Mouse (Mus musculus): Measurements from ENCODE around the gene Mtss1l. TPM values are rescaled to one million over a fixed set of nuclear protein-coding genes. Genes with fewer than 3 reads are reported as not detected.

Gene Mtss1l
- polyA plus RNA-seq, 1 experiment from 2014 or later: 6.4 TPM

DNA sequence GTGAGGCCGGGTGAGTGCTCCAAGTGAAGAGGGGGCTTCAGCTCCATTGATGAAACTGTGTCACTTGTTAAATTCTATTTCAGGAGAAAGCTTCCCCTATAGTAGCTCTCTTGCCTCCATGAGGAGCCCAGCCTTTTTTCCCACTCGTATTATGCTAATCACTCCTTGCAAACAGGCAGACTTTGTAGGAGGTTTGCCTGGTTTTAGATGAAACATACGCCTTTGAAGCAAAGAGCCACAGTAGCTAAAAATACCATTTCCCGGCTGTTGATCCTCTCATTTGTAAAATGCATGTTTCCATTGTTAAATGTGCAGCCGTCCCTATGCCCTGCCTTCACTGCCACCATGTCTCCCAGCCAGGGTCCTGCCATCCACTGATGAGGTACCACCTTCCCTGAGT is 23.7 kb upstream of the Mtss1l start:
- Histone ChIP-seq H3K4me1 (peaks cover 73% of the 10 kb centered on the region), H3K27me3 (ENCODE audit: insufficient read depth, poor library complexity, severe bottlenecking) (no peaks in the 10 kb centered on the region), H3K36me3 (peaks cover 14% of the 10 kb centered on the region), H3K4me3 (no peak overlapping the region), H3K9me3 (no peaks in the 10 kb centered on the region), H3K27ac (no peak overlapping the region)
- no peak for DNase-seq (ENCODE audit: low spot score)
- 85% methylated on average over 5 of the region's 5 CpGs for WGBS

GRCm38 (mm10) chr8:110698098-110698497 is 23.2 kb upstream of the Mtss1l start:
- Histone ChIP-seq H3K27ac (no peak overlapping the region), H3K9me3 (no peaks in the 10 kb centered on the region), H3K4me1 (peaks cover 78% of the 10 kb centered on the region), H3K4me3 (no peak overlapping the region), H3K36me3 (peaks cover 14% of the 10 kb centered on the region), H3K27me3 (ENCODE audit: insufficient read depth, poor library complexity, severe bottlenecking) (no peaks in the 10 kb centered on the region)
- WGBS: 64% methylated on average over 1 of the region's 1 CpGs
- no peak for DNase-seq (ENCODE audit: low spot score)

DNA sequence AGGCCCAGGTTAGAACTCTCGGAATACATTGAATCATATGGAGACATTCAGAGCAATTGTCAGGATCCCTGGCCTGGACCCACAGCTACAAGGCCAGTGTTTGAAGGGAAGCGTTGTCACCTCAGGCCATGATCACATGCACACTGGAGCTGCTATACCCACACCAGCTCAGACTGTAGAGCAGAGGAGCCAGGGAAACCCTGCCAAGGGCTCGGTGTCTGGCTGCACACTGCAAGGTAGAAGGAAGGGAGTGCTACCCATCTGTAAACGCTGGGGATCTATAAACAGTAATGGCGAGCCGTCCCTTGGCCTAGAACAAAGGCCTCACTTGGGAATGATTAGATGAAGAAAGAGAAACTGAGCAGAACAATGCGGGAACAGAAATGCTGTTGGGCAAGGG is 21.8 kb upstream of the Mtss1l start:
- H3K27me3 ChIP-seq (ENCODE audit: insufficient read depth, poor library complexity, severe bottlenecking): no peaks in the 10 kb centered on the region
- whole genome bisulfite sequencing: 84% methylated on average over 7 of the region's 7 CpGs

DNA sequence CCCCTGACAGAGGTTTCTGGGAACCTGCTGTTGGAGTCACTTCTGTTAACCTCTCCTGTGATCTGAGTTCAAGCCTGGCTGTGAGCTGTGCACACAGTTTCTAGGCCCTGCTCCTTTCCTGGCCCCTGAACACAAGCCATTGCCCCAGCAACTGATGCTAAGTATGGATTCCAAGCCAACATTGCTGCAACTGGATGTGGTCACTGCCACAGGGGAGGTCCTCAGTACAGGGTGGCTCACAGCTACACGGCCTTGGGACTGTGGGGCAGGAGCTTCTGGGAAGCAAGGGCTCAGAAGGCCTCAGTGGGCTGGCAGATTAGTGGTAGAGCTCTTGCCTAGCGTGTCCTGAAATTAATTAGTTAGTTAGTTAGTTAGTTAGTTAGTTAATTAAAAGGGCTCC is 20.7 kb upstream of the Mtss1l start:
- 81% methylated on average over 2 of the region's 2 CpGs for WGBS
- no peak for DNase-seq (ENCODE audit: low spot score)
- Histone ChIP-seq H3K4me3 (no peak overlapping the region), H3K27me3 (ENCODE audit: insufficient read depth, poor library complexity, severe bottlenecking) (no peaks in the 10 kb centered on the region), H3K27ac (peak overlapping the region; percentile 52; the same call in 1 of the 2 replicates), H3K9me3 (no peaks in the 10 kb centered on the region), H3K36me3 (peaks cover 14% of the 10 kb centered on the region), H3K4me1 (peaks cover 92% of the 10 kb centered on the region)

More for the DNA sequence above, 21.8 kb upstream of the Mtss1l start:
- no peak for DNase-seq (ENCODE audit: low spot score)
- no peaks in the 10 kb centered on the region for H3K9me3 ChIP-seq
- H3K4me1 ChIP-seq: peaks cover 87% of the 10 kb centered on the region
- peak overlapping the region; percentile 44; the same call in 1 of the 2 replicates for H3K27ac ChIP-seq
- peaks cover 14% of the 10 kb centered on the region for H3K36me3 ChIP-seq
- H3K4me3 ChIP-seq: no peak overlapping the region

GRCm38 (mm10) chr8:110702636-110703459 is 18.4 kb upstream of the Mtss1l start:
- H3K27me3 ChIP-seq (ENCODE audit: insufficient read depth, poor library complexity, severe bottlenecking): no peaks in the 10 kb centered on the region
- H3K4me1 ChIP-seq: peaks cover 84% of the 10 kb centered on the region
- WGBS: 58% methylated on average over 9 of the region's 9 CpGs
- H3K36me3 ChIP-seq: peaks cover 15% of the 10 kb centered on the region
- H3K27ac ChIP-seq: peak overlapping the region; percentile 73
- no peaks in the 10 kb centered on the region for H3K9me3 ChIP-seq
- H3K4me3 ChIP-seq: no peak overlapping the region
- DNase-seq (ENCODE audit: low spot score): no peak

- WGBS: 47% methylated on average over 9 of the region's 9 CpGs
- H3K9me3 ChIP-seq: no peaks in the 10 kb centered on the region
- peak overlapping the region; percentile 22; the same call in 1 of the 2 replicates for H3K4me3 ChIP-seq
- DNase-seq (ENCODE audit: low spot score): no peak
- H3K27ac ChIP-seq: peak overlapping the region; percentile 73
- H3K4me1 ChIP-seq: peaks cover 80% of the 10 kb centered on the region
- peaks cover 17% of the 10 kb centered on the region for H3K36me3 ChIP-seq
- no peaks in the 10 kb centered on the region for H3K27me3 ChIP-seq (ENCODE audit: insufficient read depth, poor library complexity, severe bottlenecking)
Observed at GRCm38 (mm10) chr8:110703460-110704061, 17.7 kb upstream of the Mtss1l start.

GRCm38 (mm10) chr8:110704103-110704502 is 17.2 kb upstream of the Mtss1l start:
- Histone ChIP-seq H3K27ac (peak overlapping the region; percentile 73), H3K4me1 (peaks cover 79% of the 10 kb centered on the region), H3K9me3 (no peaks in the 10 kb centered on the region), H3K27me3 (ENCODE audit: insufficient read depth, poor library complexity, severe bottlenecking) (no peaks in the 10 kb centered on the region), H3K4me3 (no peak overlapping the region), H3K36me3 (peaks cover 17% of the 10 kb centered on the region)
- no peak for DNase-seq (ENCODE audit: low spot score)
- 80% methylated on average over 3 of the region's 3 CpGs for WGBS

GRCm38 (mm10) chr8:110705391-110706287 is 15.6 kb upstream of the Mtss1l start:
- peaks cover 82% of the 10 kb centered on the region for H3K4me1 ChIP-seq
- H3K27me3 ChIP-seq (ENCODE audit: insufficient read depth, poor library complexity, severe bottlenecking): no peaks in the 10 kb centered on the region
- 50% methylated on average over 14 of the region's 14 CpGs for WGBS
- H3K36me3 ChIP-seq: peaks cover 16% of the 10 kb centered on the region
- no peak overlapping the region for H3K4me3 ChIP-seq
- H3K9me3 ChIP-seq: no peaks in the 10 kb centered on the region
- peak overlapping the region; percentile 73 for H3K27ac ChIP-seq
- no peak for DNase-seq (ENCODE audit: low spot score)

- Histone ChIP-seq H3K36me3 (peaks cover 14% of the 10 kb centered on the region), H3K4me3 (no peak overlapping the region), H3K4me1 (peaks cover 82% of the 10 kb centered on the region), H3K27ac (peak overlapping the region; percentile 67), H3K27me3 (ENCODE audit: insufficient read depth, poor library complexity, severe bottlenecking) (no peaks in the 10 kb centered on the region), H3K9me3 (no peaks in the 10 kb centered on the region)
- 90% methylated on average over 3 of the region's 3 CpGs for WGBS
- DNase-seq (ENCODE audit: low spot score): no peak
Observed at GRCm38 (mm10) chr8:110706288-110706870, 14.9 kb upstream of the Mtss1l start.

DNA sequence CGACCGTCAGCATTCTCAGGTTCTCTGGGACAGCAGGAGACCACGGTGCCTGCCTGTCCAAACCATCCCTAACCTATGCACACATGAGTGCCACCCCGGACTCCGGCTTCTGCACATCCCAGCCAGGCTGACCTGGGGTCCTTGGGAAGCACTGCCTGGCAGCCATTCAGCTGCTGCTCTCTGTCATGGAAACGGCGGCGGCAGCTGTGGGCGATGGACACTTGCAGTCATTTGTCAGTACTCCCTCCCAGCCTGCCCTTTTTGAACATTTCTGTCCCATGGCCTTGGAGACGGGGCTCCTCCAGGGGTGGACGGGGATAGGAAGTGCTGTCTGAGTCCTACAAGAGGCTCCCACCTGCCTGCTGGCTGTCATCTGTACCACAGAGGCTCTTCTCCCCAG is 12.8 kb upstream of the Mtss1l start:
- no peak overlapping the region for H3K4me3 ChIP-seq
- H3K4me1 ChIP-seq: peaks cover 82% of the 10 kb centered on the region
- H3K36me3 ChIP-seq: peaks cover 11% of the 10 kb centered on the region
- 85% methylated on average over 11 of the region's 11 CpGs for WGBS
- H3K9me3 ChIP-seq: no peaks in the 10 kb centered on the region
- H3K27me3 ChIP-seq (ENCODE audit: insufficient read depth, poor library complexity, severe bottlenecking): no peaks in the 10 kb centered on the region
- DNase-seq (ENCODE audit: low spot score): no peak
- H3K27ac ChIP-seq: no peak overlapping the region

- no peak overlapping the region for H3K4me3 ChIP-seq
- no peaks in the 10 kb centered on the region for H3K9me3 ChIP-seq
- WGBS: 70% methylated on average over 3 of the region's 3 CpGs
- peaks cover 20% of the 10 kb centered on the region for H3K36me3 ChIP-seq
- no peak for DNase-seq (ENCODE audit: low spot score)
- peak overlapping the region; percentile 83 for H3K27ac ChIP-seq
- peaks cover 82% of the 10 kb centered on the region for H3K4me1 ChIP-seq
- no peaks in the 10 kb centered on the region for H3K27me3 ChIP-seq (ENCODE audit: insufficient read depth, poor library complexity, severe bottlenecking)
Observed at GRCm38 (mm10) chr8:110710593-110710992, 10.7 kb upstream of the Mtss1l start.

DNA sequence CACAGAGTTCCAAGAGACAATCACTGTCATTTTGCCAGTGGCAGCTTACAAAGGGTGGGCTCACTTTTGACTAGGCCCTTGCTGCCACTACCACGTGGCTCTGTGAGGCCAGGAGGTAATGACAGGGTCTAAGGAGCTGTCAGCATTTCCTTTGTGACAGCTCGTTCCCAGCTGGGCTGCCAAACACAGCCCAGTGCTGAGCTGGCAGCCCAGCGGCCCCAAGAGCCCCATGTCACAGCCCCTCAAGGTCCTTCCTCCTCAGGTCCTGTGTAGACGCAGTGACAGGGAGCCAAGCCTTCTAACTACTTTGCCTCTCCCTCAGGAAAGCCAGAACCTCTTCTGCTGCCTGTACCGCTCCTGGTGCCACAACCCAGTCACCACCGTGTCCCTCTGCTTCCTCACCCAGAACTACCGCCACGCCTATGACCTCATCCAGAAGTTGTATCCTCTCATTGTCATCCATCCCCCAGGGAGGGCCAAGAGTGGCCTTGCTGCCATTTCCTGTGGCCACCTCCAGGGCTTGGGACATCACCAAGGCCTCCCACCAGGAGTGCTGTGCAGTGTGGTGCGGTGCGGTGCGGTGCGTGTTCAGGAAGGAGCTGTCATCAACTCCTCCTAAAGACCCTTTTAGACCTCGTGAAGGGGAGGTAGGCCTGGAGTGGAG is 9.9 kb upstream of the Mtss1l start:
- peak overlapping the region; percentile 83 for H3K27ac ChIP-seq
- H3K4me1 ChIP-seq: peaks cover 82% of the 10 kb centered on the region
- no peak overlapping the region for H3K4me3 ChIP-seq
- H3K36me3 ChIP-seq: peaks cover 20% of the 10 kb centered on the region
- WGBS: 34% methylated on average over 13 of the region's 13 CpGs
- H3K9me3 ChIP-seq: no peaks in the 10 kb centered on the region
- DNase-seq (ENCODE audit: low spot score): no peak
- H3K27me3 ChIP-seq (ENCODE audit: insufficient read depth, poor library complexity, severe bottlenecking): no peaks in the 10 kb centered on the region

Measured in heart, embryonic 10.5 days (tissue).